Mouse (Mus musculus): ENCODE measurements at regions not wholly inside any gene's neighbourhood (a gene's known extent, or its start where the extent isn't known, plus 50 kb on each side); places are given as distances from the start of the nearest gene placed in this dataset.

DNA sequence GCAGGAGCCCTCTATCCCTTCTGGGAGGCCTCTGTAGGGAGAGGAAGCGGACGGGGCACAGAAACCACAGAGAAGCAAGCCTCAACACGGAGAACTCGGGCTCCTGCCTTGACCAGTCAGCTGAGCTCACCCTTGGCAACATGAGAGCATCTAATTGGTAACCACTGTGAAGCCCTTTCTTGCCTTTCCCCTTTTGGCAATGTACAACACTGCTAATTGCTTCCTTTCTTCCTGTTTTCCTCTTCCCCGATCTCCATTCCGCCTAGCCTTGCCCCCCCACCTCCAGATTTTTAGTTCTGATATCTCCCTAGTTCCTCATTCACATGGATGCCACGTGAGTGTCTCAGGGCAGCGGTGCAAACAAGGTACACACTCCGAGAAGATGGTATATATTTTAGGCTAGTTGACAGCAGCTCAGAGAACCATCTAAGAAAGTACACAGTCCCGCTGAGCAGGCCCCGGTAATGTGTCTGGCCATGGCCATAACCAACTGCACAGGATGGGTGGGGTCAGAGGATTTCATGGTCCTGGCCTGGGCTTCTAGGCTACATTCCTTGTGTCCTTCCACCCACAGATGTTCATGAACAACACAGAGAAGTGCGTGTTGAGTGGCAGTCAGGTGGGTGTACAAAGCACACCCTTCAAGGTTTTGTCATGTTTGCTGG is 103.4 kb downstream of the Cxcl12 start:
- TF ChIP-seq ELF1 (IDR thresholded peaks at IDR 0.05; ENCODE audit: low read depth, low read length) = no peak
- TF ChIP-seq CTCF (IDR thresholded peaks at IDR 0.05 in 2 of 3, conservative IDR thresholded peaks at IDR 0.05 in 1 of 3; ENCODE audit: control insufficient read depth in 1 of 3, insufficient read depth in 1 of 3, low read depth in 2 of 3, low read length in 3 of 3, poor library complexity in 1 of 3, severe bottlenecking in 1 of 3) = no peak
- TF ChIP-seq EP300 (IDR thresholded peaks at IDR 0.05; ENCODE audit: low read depth in 1 of 2, low read length in 2 of 2) = no peak
- TF ChIP-seq TAL1 (IDR thresholded peaks at IDR 0.05; ENCODE audit: low read length) = no peak
- TF ChIP-seq GATA1 (IDR thresholded peaks at IDR 0.05; ENCODE audit: low read depth, low read length) = no peak
- no peak for TF ChIP-seq KAT2A (conservative IDR thresholded peaks at IDR 0.05; ENCODE audit: low read depth, low read length)
- TF ChIP-seq MAX (IDR thresholded peaks at IDR 0.05; ENCODE audit: low read length) = no peak
- no peak for TF ChIP-seq NRF1 (IDR thresholded peaks at IDR 0.05; ENCODE audit: insufficient read depth, low read depth, low read length, poor library complexity, severe bottlenecking)
